Mouse (Mus musculus): Measurements from ENCODE around the gene Tbkbp1. TPM values are rescaled to one million over a fixed set of nuclear protein-coding genes. Genes with fewer than 3 reads are reported as not detected.
"Not testable (repeated sequence)": the region's sequence is repeated elsewhere in the genome, so short reads cannot be mapped to it uniquely, and the experiment has no call there.

Gene Tbkbp1
- polyA plus RNA-seq (2012; rRNA removed): 51.1 and 62.2 TPM in 2 replicates

DNA sequence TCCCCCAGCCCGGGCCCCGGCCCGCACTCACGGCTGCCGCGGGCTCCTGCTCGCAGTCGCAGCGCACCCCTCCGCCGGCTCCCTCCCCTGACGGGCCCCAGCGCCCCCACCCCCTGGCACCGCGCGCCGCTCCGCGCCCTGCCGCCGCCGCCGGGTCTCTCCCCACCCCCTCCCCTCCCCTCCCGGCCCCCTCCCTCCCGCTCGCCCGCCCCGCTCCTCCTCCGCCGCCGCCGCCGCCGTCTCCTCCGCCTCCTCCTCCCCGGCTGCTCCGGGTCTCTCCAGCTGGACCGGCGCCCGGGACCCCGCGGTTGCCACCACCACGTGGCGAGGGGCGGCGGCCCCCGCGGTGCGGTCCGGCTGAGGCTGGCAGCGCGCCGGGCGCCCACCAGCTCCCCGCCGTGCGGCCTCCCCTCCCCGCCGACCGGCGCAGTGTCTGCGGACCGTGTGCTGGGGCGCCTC is at the start of gene Tbkbp1:
Tbkbp1 (minus strand) TSS at position 153 of the 459 bp plus-strand sequence.
- no peak for DNase-seq (ENCODE audit: extremely low spot score in 1 of 2, low spot score in 1 of 2)

- no peak for DNase-seq (ENCODE audit: extremely low spot score in 1 of 2, low spot score in 1 of 2)
Measured at GRCm38 (mm10) chr11:97199519-97199918, 48.2 kb upstream of the Tbkbp1 start.

DNA sequence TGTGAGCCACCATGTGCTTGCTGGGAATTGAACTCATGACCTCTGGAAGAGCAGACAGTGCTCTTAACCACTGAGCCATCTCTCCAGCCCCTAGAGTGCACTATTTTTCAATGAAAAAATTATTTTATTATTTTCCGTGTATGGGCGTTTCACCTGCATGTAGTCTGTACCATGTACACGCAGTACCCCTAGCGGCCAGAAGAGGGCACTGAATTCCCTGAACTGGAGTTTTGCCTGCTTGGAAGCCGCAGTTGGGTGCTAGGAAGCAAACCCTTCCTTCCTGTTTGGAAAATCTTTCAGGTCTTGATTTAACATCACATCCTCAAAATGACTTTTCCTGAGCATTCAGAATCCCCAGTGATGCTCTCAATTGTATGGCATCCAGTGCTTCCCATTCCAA is 47.3 kb upstream of the Tbkbp1 start:
- peak in 1 of 2 experiments; percentile 38 for DNase-seq (ENCODE audit: extremely low spot score in 1 of 2, low spot score in 1 of 2)

GRCm38 (mm10) chr11:97197021-97197420 is 45.7 kb upstream of the Tbkbp1 start:
- no peak for DNase-seq (ENCODE audit: extremely low spot score in 1 of 2, low spot score in 1 of 2)

- DNase-seq (ENCODE audit: extremely low spot score in 1 of 2, low spot score in 1 of 2): no peak
Measured at GRCm38 (mm10) chr11:97196541-97196940, 45.2 kb upstream of the Tbkbp1 start.

- no peak for DNase-seq (ENCODE audit: extremely low spot score in 1 of 2, low spot score in 1 of 2)
Measured at GRCm38 (mm10) chr11:97192621-97192951, 41.3 kb upstream of the Tbkbp1 start.

DNA sequence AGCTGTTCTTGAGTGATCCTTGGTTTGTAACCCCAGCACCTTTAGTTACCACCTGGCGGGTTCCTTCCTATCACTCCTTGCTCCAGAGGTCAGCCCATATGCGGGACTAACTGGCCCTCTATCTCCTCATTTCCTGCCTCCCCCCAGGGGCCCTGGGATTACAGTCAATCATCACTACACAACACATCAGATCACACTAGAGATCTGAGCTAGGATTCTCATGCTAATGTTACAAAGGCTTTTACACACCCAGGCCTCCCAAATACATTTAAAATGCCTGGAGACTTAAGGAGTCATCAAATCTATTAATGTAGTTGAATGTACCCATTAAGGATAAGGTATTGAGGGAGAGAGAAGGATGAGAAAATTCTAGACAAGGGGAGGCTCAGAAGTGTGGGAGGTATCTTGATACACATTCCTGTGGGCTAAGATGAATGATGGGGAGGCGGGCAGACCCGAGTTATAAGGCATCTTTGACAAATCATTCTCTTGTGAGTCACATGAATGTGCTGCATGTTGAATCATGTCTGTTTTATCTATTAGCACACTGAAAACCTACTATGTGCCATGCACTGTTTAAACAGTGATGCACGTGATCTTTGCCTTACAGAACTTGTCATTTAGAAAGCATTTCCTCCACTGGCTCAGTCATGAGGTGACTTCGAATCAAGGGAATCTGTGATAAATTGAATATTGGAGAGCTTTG is 40.8 kb upstream of the Tbkbp1 start:
- no peak for DNase-seq (ENCODE audit: extremely low spot score in 1 of 2, low spot score in 1 of 2)

DNA sequence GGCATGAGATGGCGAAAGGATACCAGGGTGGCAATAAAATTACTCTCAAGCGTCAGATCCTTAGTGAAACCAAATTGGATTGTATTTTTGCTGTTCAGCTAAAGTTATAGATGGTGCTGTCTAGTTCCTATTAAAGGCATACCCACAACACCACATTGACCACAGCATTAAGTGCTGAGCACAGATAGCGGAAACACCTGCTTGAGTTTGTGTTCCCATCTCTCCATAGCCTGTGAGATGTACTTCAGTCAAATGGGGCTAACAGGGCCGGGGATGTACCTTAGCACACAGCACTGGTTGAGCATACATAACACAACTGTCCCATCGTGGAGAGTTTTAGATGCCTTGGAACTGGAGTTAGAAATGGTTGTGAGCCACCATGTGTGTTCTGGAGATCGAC is 39.7 kb upstream of the Tbkbp1 start:
- no peak for DNase-seq (ENCODE audit: extremely low spot score in 1 of 2, low spot score in 1 of 2)

GRCm38 (mm10) chr11:97189645-97190044 is 38.4 kb upstream of the Tbkbp1 start:
- DNase-seq (ENCODE audit: extremely low spot score in 1 of 2, low spot score in 1 of 2): not testable (repeated sequence)

DNA sequence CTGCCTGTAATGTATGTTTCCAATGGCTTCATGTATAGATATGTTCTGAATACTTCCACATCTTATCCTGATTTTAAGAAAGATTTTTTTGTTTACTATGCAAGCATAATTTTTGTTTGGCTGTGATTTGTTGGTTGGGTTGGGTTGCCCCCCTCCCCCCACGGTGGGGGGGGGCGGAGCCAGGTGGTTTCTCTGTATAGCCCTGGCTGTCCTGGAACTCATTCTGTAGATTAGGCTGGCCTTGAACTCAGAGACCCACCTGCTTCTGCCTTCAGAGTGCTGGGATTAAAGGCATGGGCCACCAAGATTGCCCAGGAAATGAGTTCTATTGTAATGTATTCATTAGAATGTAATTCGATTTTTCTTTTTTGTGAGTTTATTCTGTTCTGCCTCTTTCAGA is 37.9 kb upstream of the Tbkbp1 start:
- no peak for DNase-seq (ENCODE audit: extremely low spot score in 1 of 2, low spot score in 1 of 2)

DNA sequence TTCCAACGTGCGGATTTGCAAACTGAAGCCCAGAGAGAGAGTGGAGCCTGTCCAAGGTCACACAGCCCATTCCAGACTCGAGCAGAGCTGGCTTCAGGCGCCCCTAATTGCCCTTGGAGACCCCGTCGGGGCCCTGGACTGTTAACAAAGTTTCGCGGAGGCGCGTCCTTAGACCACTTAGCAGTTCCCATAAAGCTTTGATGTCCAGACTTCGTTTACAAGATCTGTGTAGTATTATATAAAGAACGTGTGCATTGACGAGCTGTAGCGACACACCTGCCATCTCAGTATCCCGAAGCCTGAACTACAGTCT is 37.3 kb upstream of the Tbkbp1 start:
- DNase-seq (ENCODE audit: extremely low spot score in 1 of 2, low spot score in 1 of 2): no peak

- peak; percentile 97 to 99 for DNase-seq (ENCODE audit: extremely low spot score in 1 of 2, low spot score in 1 of 2)
Measured at GRCm38 (mm10) chr11:97187764-97188642, 36.7 kb upstream of the Tbkbp1 start, which contains the start of gene Kpnb1. Gene Kpnb1, minus strand, starts transcription at chr11:97187881.

GRCm38 (mm10) chr11:97186947-97187763 is 35.9 kb upstream of the Tbkbp1 start:
- peak; percentile 89 to 97 for DNase-seq (ENCODE audit: extremely low spot score in 1 of 2, low spot score in 1 of 2)

GRCm38 (mm10) chr11:97185704-97186614 is 34.7 kb upstream of the Tbkbp1 start:
- DNase-seq (ENCODE audit: extremely low spot score in 1 of 2, low spot score in 1 of 2): no peak

DNA sequence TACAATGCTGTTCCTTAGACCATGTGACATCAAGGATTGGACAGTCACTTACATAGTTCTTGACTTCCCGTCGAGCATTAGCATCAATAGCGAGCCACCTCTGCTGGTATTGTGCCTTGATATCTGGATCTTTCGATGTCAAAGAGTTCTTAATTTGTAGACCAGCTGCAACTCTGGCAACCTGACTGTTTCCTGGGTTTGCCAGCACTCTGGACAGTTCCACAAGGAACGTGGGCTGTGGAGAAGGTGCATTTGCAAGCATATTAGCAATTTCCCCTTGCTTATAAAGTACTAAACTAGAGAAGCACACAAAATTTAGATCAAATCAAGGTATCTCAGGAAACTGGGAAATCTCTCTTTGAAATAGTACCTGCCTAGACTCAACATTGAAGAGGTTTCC is 33.6 kb upstream of the Tbkbp1 start:
- DNase-seq (ENCODE audit: extremely low spot score in 1 of 2, low spot score in 1 of 2): no peak

GRCm38 (mm10) chr11:97182446-97182845 is 31.2 kb upstream of the Tbkbp1 start:
- no peak for DNase-seq (ENCODE audit: extremely low spot score in 1 of 2, low spot score in 1 of 2)

GRCm38 (mm10) chr11:97181061-97181460 is 29.8 kb upstream of the Tbkbp1 start:
- DNase-seq (ENCODE audit: extremely low spot score in 1 of 2, low spot score in 1 of 2): no peak

DNA sequence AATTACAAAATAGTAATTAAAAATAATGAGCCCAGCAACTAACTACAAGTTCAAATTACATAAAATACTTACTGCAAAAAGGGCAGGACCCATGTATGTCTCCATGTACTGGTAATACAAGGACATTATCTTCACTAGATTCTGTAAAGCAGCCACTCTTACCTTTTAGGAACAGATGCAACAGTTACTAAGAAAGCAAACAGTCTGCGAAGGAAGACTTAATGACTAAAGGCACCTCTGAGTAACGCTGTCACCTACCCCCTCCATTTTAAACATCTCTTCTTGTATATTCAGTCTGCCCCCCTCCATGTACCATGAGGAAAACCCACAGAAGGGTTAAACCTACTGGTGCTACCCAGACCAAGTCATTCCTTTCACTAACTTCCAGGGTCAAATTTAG is 26.9 kb upstream of the Tbkbp1 start:
- DNase-seq (ENCODE audit: extremely low spot score in 1 of 2, low spot score in 1 of 2): no peak

DNA sequence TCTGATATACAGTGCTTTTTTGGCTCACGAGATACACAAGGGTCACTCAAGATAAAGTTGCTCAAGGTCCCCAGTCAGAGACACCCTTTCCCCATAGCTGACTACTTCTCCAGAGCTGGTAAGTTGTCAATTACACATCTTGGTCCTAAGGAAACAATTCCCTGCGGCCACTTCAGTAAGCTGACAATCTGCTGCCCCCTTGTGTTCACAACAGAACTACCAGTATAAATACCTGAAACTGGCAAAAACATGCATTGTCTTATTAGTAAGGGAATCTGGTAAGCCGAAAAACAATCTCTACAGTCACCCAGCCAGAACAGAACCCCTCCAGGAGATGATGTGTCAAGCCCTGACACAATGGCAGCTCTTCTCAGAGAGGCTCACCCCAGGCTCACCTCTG is 25.6 kb upstream of the Tbkbp1 start:
- DNase-seq (ENCODE audit: extremely low spot score in 1 of 2, low spot score in 1 of 2): peak in 1 of 2 experiments; percentile 74

GRCm38 (mm10) chr11:97175499-97175898 is 24.2 kb upstream of the Tbkbp1 start:
- peak in 1 of 2 experiments; percentile 59 for DNase-seq (ENCODE audit: extremely low spot score in 1 of 2, low spot score in 1 of 2)
